Mouse (Mus musculus): ENCODE data around the gene Lbx2.

Lbx2 gene

DNA sequence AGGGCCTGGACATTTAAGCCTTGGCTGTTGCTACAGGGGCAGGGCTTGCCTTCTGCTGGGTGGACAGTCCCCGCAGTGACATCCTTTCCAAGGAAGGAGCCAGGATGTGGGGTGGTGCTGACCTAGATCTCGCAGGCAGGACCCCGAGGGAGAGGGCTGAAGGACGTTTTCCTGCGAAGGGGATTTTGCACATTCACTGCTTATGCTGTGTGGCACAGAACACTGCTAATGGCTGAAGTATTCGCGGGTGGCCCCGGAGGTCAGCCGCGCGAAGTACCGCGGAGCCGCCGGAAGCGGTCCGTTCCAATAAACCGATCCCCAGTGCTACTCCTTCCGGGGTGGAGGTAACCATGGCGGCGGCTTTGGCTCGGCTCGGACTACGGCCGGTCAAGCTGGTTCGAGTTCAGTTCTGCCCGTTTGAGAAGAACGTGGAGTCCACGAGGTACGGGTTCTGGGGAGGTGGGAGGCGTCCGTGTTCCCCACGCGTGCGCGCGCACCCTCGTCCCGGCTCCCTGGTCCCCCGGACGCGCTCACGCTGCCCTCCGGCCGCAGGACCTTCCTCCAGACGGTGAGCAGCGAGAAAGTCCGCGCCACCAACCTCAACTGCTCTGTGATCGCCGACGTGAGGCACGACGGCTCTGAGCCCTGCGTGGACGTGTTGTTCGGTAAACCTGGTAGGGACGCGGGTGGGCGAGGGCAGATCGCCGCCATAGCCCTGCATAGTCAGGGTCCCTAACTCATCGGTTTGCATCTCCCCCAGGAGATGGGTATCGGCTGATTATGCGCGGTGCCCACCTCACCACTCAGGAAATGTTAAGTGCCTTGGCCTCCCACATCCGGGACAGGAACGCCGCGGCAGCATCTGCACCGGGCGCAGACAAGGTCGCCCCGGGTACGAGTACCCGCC is 22.8 kb downstream of the Lbx2 start, which contains the start of gene Mrpl53:
Mrpl53 (plus strand) TSS at position 279 of the 907 bp plus-strand sequence.
- peak; percentile 90 for DNase-seq (ENCODE audit: low read depth, low spot score)

- DNase-seq (ENCODE audit: low read depth, low spot score), result no peak
Observed at GRCm38 (mm10) chr6:83111510-83112136, 25.5 kb downstream of the Lbx2 start.

GRCm38 (mm10) chr6:83115011-83115671 is 29.0 kb downstream of the Lbx2 start, which contains the start of gene Mogs:
Gene Mogs, plus strand, starts transcription at chr6:83115496.
- peak; percentile 95 for DNase-seq (ENCODE audit: low read depth, low spot score)

GRCm38 (mm10) chr6:83115682-83116372 is 29.7 kb downstream of the Lbx2 start:
- no peak for DNase-seq (ENCODE audit: low read depth, low spot score)

- DNase-seq (ENCODE audit: low read depth, low spot score), result no peak
Observed at GRCm38 (mm10) chr6:83116373-83117164, 30.4 kb downstream of the Lbx2 start.

DNA sequence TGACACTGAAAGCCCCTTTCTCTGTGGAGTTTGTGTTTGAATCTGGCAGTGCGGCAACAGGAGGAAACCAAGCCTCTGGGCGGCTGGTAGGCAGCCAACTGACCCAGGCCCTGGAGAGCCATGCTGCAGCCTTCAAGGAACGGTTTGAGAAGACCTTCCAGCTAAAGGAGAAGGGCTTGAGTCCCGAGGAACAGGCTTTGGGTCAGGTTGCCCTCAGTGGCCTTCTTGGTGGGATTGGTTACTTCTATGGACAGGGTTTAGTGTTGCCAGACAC is 30.9 kb downstream of the Lbx2 start:
- DNase-seq (ENCODE audit: low read depth, low spot score), result no peak

GRCm38 (mm10) chr6:83117616-83118015 is 31.4 kb downstream of the Lbx2 start:
- no peak for DNase-seq (ENCODE audit: low read depth, low spot score)

- no peak for DNase-seq (ENCODE audit: low read depth, low spot score)
Observed at GRCm38 (mm10) chr6:83118369-83118768, 32.2 kb downstream of the Lbx2 start.

GRCm38 (mm10) chr6:83118825-83119733 is 32.9 kb downstream of the Lbx2 start:
- DNase-seq (ENCODE audit: low read depth, low spot score), result no peak

DNA sequence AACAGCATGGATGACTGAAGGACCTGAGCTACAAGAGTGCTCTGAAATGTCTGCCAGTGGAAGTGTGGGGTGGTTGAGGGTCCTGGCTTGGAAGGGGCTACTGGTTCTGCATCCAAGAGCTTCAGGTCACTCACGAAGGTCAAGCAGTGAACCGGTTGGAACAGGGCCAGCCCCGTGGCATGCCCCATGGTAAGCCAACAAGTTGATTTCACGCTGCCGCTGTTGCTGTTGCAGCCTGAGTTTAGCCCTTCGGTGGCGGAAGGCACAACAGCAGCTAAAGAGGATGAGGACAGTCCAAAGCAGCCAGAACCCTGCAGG is 33.5 kb downstream of the Lbx2 start:
- no peak for DNase-seq (ENCODE audit: low read depth, low spot score)

DNA sequence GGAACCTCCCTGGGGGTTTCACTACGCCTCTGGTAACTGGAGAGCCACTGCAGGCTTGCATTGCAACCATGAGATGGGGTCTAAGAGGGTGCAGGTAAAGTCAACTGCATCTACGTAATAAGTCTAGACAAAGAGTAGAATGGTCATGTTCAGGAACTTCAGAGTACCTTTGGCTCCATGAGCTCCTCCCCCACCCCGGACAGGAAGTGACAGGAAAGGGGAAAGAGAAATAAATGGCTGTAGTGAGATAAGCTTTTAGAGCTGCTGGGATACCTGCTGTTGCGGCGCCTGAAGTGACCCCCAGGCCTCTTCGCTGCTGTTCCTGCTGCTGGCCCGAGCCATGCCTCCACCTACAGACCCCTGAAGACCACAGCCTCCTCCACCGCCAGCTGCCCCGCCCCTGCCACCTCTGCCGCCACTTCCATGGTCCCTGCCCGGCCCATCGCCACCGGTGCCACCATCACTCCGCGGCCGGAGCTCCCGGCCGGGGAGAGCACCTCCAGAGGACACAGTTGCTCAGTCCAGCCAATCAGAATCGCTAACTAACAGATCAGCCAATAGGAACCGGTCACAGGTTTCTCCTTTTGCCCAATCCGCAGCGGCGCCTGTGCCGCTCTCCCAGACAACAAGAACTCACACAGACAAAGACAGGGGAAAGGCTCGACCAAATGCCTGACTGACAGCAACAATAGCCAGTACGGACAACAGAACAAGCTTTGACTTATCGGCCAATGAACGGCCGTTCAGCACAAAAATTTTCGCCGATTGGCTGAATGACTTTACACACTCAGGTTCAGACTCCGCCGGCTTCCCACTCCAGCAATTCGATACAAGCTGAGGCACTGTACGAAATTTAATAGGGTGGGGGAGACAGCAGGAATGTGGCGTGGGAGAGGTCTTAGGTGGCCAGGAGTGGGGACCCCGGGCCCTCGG is 35.0 kb downstream of the Lbx2 start, which contains the start of gene Wbp1:
Wbp1 (minus strand) TSS at position 630 of the 933 bp plus-strand sequence.
- peak; percentile 100 for DNase-seq (ENCODE audit: low read depth, low spot score)

DNA sequence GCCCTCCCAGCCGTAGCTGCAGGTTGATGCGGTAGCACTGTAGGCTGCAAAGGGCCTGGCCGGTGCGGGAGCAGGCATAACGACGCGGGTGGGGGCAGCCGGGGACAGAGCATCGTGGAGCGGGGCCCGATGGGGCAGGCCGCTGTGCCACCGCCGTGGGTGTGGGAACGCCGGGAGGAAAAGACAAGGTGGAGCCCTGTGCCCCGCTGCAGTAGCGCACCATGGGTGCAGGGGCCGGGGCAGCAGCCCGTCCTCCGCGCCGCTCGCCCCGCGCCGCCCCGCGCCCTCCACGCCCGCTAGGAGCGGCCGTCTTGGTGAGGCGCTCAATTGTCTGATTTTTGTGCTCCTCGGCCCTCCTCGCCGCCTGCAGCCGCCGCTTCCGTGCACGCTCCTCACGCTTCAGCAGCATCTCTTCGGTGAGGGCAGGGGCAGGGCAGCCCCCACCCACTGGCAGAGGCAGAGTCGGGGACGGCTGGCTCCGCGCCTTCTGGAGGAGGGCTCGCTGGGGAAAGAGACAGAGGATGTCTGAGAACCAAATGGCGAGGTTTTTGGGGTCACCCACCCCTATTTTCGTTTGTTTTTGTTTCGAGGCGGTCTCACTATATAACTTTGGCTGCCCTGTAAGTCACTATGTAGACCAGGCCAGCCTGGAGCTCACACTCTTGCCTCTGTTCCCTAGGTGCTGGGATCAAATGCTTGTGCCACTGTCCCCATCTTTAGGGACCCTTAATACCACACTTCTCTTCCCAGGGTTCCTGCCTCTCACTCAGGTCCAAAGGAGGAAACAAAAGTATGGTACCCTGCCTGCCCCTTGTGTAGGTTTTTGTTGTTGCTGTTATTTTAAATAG is 35.9 kb downstream of the Lbx2 start:
- no peak for DNase-seq (ENCODE audit: low read depth, low spot score)

DNA sequence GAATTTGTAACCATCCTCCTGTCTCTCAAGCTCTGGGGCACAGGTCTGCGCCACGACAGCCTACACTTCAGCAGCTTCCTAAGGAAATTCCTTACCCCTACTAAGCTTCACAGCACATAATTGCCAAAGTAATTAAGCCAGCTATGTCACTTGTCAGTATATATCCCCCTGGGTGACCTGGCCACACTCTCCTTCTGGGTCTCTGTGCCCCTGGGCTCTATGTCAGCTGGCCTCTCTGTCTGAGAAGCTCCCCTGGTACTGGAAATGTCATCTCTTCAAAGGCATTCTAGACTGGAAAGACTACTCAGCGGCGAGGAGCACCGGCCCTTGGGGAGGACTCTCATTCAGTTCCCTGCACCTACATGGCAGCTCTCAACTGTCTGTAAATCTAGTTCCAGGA is 36.8 kb downstream of the Lbx2 start:
- no peak for DNase-seq (ENCODE audit: low read depth, low spot score)

DNA sequence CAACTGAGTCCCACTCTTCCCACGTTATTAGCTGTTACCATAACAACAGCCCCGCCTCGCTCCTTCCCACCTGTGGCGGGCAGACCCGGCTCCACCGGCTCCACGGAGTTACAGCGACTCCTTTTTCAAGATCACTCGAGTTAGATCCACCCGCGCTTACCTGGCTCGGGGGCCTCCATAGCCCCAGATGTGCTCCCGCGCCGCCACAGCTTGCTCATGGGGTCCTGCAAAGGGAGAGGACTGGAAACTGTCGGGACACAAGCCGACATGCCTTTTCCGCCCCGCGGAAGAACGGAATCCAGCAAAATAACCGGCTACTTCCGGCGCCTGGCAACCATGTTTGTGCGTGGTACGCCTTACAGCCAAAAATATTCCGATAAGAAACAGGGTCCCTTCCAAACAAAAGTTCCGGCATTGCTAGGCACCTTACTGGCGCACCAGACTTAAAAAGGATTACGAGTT is 38.7 kb downstream of the Lbx2 start:
- DNase-seq (ENCODE audit: low read depth, low spot score), result peak; percentile 99

DNA sequence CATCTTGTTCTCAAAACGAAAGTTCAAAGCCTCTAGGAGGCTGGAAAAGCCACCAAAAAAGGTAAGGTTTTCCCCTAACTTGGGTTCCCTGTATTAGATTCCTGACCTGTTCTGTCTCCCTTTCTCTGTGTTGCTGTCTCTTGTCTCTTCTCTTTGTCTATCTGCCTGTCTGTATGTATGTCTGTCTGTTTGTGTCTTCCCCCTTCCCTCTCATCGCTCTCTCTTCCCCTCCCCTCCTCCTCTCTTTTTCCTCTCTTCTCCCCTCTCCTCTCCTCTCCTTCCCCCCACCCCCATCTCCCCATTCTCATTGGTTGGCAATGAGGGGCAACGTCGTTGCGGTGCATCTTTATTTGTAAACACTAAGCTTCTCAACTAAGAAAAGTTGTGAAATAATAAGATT is 39.2 kb downstream of the Lbx2 start, which contains the start of gene Ino80b:
Ino80b (minus strand) TSS at position 101 of the 400 bp plus-strand sequence.
- no peak for DNase-seq (ENCODE audit: low read depth, low spot score)

- no peak for DNase-seq (ENCODE audit: low read depth, low spot score)
Observed at GRCm38 (mm10) chr6:83127419-83127818, 41.3 kb downstream of the Lbx2 start.

- no peak for DNase-seq (ENCODE audit: low read depth, low spot score)
Observed at GRCm38 (mm10) chr6:83131469-83132034, 45.4 kb downstream of the Lbx2 start.

Measured in brain, adult 2 months (tissue).